Mouse (Mus musculus): Measurements from ENCODE around the gene Bsdc1.
"Not testable (repeated sequence)": the region's sequence is repeated elsewhere in the genome, so short reads cannot be mapped to it uniquely, and the experiment has no call there.

Bsdc1 gene

DNA sequence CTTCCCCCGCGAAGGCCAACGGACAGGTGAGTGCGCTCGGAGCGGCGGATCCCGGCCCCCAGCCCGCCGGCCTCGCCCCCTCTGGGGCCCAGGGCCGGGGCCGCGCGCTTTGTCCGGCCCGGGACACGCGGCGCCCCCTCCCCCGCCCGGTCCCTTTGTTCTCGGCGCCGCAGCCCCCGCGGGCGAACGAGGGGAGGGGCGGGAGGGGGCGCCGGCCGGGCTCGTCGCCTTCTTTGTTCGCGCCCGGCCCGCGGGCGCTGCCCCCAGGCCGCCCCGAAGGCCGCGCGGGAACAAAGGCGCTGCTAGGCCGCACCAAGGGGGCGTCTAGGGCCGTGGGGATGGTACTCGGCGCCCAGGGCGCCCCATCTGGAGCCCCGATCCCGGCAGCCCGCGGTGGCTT, 52.5 kb downstream of the Bsdc1 start:
- DNase-seq, result peak in 1 of 2 experiments; percentile 44

DNA sequence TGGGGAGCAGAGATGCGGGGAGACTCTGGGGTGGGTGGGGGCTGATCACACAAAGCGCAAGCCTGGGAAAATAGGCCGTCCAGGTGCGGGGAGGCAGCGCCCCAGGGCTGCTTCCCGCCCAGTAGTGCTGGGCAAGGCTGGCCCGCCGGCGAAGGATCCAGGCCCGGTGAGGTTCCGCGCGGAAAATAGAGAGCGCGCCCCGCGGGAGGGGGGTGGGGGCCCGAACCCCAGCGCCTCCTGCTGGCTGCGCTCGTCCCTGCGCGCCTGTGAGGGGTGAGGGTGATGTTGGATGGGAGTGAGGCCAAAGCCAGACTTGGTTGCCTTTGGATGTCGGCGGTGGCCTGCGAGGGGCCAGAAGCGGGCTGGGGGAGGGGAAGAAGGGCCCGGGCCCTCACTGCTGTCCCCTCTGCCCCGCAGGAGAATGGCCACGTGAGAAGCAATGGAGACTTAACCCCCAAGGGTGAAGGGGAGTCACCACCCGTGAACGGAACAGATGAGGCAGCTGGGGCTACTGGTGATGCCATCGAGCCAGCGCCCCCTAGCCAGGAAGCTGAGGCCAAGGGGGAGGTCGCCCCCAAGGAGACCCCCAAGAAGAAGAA, 53.0 kb downstream of the Bsdc1 start:
- DNase-seq, result peak; percentile 67 to 82

DNA sequence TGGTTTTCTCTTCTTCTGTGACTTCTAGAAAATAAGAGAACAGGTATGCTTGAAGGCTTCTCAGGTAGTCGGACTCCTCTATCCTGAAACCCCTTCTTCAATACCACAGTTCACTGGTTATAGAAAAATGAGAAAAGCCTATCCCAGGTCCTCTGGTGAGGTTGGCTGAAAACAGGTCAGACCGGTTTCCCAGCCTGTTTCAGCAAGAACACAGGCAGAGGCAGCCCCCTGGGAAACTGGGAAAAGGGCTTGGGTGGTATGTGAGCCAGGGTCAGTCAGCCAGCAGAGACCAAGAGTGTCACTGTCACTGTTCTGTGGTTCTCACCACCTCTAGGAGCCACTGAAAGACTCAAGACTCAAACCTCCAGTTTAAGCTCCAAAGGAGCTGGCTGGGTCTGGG, 55.5 kb downstream of the Bsdc1 start:
- no peak for DNase-seq

DNA sequence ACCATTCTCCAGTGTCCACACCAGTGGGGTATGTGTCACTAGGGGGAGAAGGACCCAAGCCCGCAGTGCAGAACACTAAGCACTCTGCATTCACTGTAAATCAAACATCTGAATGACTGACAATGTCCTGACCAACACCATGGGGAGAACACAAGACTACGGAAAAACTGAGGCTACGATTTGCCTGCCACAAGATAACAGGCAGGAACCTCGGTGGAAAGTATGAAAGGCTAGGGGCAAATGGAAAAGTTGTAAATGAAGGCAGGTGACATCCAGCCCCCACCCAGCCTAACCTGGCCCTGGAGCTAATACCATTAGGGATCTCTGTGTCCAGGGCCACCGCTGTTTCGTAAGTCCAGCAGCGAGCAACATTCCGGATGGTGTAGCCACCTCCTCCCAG, 57.1 kb downstream of the Bsdc1 start:
- DNase-seq, result no peak

DNA sequence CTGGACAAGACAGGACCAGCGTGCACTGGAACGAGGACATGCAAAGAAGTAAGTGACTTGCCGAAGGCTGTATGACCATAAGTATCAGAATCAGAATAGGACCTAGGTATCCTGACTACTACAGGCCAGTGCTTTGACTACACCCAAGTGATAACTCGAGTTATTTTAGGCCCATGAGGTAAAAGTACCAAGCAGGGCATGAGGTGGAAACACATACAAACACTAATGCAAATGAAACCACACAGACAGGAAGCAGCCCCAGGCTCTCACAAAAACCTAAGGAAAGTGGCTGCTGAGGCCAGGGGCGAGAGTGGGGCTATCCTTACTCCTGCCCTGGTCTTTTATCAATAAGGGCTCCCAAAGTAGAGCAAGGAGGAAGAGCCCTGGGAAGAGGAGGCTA, 64.0 kb downstream of the Bsdc1 start:
- no peak for DNase-seq

DNA sequence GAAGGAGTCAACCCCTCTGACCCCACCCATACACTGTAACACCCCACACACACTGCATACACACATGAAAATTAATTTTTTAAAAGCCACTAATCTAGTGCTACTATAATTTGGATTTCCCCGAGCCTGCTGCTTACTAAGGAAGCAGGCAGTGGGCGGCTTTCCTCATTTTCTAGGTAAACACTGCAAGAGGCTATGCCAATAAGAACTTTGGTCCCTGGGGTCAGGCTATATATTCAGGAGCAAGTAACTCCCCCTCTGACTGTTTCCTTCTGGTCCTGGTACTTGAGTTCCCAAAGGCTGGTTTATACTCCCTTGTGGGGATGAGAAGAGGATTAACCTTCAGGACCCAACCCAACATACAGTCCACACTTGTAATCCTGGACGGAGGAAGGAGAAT, 64.5 kb downstream of the Bsdc1 start:
- no peak for DNase-seq

GRCm38 (mm10) chr4:129528901-129529300, 67.5 kb downstream of the Bsdc1 start:
- DNase-seq, result not testable (repeated sequence)
